Mouse (Mus musculus) embryonic facial prominence, embryonic 14.5 days (tissue): Measurements from ENCODE around the gene Rsph3b. TPM values are rescaled to one million over a fixed set of nuclear protein-coding genes. Genes with fewer than 3 reads are reported as not detected.
"Not testable (repeated sequence)": the region's sequence is repeated elsewhere in the genome, so short reads cannot be mapped to it uniquely, and the experiment has no call there.

Source experiments
- ATAC-seq: fragments of 200-750 bp; cut with Nextera tagmentation; 2 replicates; pipeline ENCODE4 v1.8.0; 2017; ENCODE audit warnings: low read depth, moderate number of reproducible peaks, moderate TSS enrichment
- DNase-seq: peaks from one replicate; pipeline ENCODE4 v3.0.0-alpha.2; 2015; ENCODE audit warnings: low spot score
- H3K27ac ChIP-seq: fragments of 300-500 bp; sonication (generic); replicated peaks from 2 replicates; pipeline ENCODE4 v1.5.1; 2014; ENCODE audit warnings: low read depth, mild to moderate bottlenecking, low read length, moderate library complexity
- H3K27me3 ChIP-seq: fragments of 300-500 bp; sonication (generic); replicated peaks from 2 replicates; pipeline ENCODE4 v1.6.1; 2014; ENCODE audit warnings: low read length; ENCODE audit not compliant: control insufficient read depth, insufficient read depth
- H3K36me3 ChIP-seq: fragments of 300-500 bp; sonication (generic); 2 replicates; pipeline ENCODE4 v1.6.1; 2014; ENCODE audit warnings: low read length, mixed read lengths; ENCODE audit not compliant: control insufficient read depth, insufficient read depth
- H3K4me1 ChIP-seq: fragments of 300-500 bp; sonication (generic); 2 replicates; pipeline ENCODE4 v1.6.1; 2014; ENCODE audit warnings: antibody characterized with exemption, low read length; ENCODE audit not compliant: control insufficient read depth, insufficient read depth
- H3K4me2 ChIP-seq: fragments of 300-500 bp; sonication (generic); 2 replicates; pipeline ENCODE4 v1.6.1; 2014; ENCODE audit warnings: low read depth, mild to moderate bottlenecking, low read length, moderate library complexity, mixed read lengths
- H3K4me3 ChIP-seq: fragments of 300-500 bp; sonication (generic); 2 replicates; pipeline ENCODE4 v1.5.1; 2014; ENCODE audit warnings: low read depth, mild to moderate bottlenecking, low read length
- H3K9ac ChIP-seq: fragments of 300-500 bp; sonication (generic); 2 replicates; pipeline ENCODE4 v1.6.1; 2014; ENCODE audit warnings: low read depth, mild to moderate bottlenecking, low read length, moderate library complexity, mixed read lengths
- H3K9me3 ChIP-seq: fragments of 300-500 bp; sonication (generic); 2 replicates; pipeline ENCODE4 v1.6.1; 2016; ENCODE audit warnings: low read length; ENCODE audit not compliant: control insufficient read depth
- WGBS: fragments of 180-500 bp; shearing (Covaris S2); extraction: QIAGEN DNeasy Blood & Tissue Kit; methylation state at CpG from one replicate; pipeline ENCODE4 v1.1.7; 2014; 5-methylcytosine and 5-hydroxymethylcytosine counted together
- polyA plus RNA-seq: library from polyadenylated mRNA; unstranded; fragments of >200 nt; fragmentation: Nextera tagmentation; extraction: Ambion mirVana; gene quantifications from 2 replicates; pipeline ENCODE4 v1.2.1, GENCODE M21; 2014

Gene Rsph3b
- 43.2 and 44.6 TPM in 2 replicates for polyA plus RNA-seq

DNA sequence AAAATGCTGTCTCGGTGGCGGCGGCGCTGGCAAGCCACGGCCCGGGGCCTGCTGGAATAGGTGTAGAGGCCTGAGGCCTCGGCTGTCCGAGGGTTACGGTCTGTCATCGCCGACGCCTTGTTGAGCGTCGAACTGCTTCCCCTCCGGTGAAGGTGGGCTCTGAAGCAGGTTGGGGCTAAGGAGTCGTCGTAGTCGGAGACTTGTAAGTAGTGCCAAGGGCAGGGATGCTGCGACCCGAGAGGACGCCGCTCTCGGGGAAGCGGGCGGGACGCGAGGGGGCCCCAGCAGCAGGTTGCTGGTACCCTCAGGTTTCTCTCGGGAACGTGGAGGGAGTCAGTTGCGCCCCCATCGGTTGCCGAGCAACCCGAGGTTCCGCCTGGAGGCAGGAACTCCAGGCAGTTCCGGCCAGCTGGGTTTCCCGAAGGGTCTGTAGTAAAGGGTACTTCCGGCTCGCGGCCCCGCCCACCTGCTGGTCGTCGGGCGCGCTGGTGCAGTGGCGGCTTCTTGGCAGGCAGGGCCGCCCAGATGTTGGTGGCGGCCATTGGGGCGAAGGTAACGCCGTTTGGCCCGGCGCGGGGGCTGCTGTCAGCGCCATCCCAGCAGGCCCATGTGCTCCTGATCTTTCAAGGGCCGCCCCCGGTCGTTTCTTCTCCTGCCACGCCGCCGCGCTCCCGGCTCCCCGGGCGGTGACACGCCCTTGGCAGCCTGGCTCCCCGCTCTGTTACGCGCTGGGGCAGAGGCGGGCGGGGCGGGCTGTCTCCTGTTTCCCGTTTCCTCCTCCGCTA is at the start of gene Rsph3b:
Rsph3b (minus strand) TSS at position 699 of the 785 bp plus-strand sequence.
- H3K36me3 ChIP-seq, H3K9me3 ChIP-seq, H3K4me1 ChIP-seq, H3K27me3 ChIP-seq: not testable (repeated sequence)
- ATAC-seq, result peak; percentile 96
- H3K4me3 ChIP-seq, result peak within 1 kb of the TSS; percentile 51
- WGBS, result under 1% methylated on average over 28 of the region's 73 CpGs
- H3K27ac ChIP-seq, result peak within 1 kb of the TSS; percentile 77
- peak within 1 kb of the TSS; percentile 57 for H3K4me2 ChIP-seq
- peak; percentile 94 for DNase-seq
- H3K9ac ChIP-seq, result peak within 1 kb of the TSS; percentile 60

DNA sequence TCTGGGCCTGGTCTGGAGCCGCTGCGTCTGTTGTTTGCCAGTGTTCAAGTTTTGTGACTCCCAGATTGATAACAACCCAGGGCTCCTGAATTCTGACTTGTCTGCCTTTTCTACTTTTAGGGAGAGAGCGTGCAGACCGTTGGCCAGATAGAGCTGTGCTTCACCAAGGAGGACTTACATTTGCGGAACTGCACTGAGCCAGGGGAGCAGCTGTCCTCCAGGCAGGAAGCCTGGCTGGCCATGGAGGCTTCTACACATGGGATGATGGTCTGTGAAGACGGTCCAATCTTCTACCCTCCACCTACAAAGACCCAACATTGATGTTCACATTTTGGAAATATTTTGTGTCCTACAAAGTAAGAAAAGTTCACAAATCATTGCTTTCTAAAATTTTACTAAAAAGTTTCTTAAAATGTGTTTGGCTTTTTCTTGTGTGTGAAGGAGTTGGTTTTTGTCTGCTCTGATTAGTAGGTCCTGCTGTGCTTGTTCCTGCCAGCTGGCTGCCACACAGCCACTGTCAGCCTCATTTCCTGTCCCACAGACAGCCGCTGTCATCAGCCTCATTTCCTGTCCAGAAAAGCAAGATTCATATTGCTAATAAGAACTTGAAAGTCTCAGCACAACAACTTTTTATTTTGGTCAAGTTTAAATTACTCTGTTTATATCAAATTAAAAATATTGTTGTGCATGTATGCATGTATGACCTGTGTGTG is 49.5 kb upstream of the Rsph3b start:
- not testable (repeated sequence) for ATAC-seq, H3K9me3 ChIP-seq, H3K27ac ChIP-seq, H3K27me3 ChIP-seq, H3K9ac ChIP-seq, H3K4me1 ChIP-seq, H3K36me3 ChIP-seq, H3K4me3 ChIP-seq, H3K4me2 ChIP-seq, DNase-seq
- WGBS, result no CpG with 5 or more reads among the region's 7 CpGs

DNA sequence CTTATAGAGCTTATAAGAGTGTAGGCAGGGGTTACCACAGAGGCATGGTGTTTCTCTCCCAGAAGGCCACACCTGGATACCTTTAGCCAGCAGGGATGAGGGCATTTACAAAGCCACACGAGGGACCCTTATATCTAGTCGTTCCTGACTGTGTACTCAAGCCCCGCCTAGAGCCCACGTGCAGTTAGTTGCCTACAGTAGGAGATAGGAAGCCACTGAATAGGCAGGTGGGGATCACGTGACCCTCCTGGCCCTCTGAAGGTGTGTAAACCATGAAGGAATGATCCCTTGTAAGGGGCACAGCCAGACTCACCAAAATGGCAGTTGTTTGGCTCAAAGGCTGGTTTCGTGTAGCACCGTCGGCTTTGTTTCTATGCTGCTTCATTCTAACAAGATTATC is 48.3 kb upstream of the Rsph3b start:
- H3K9ac ChIP-seq, H3K4me1 ChIP-seq, H3K27me3 ChIP-seq, H3K27ac ChIP-seq, H3K4me2 ChIP-seq, DNase-seq, H3K36me3 ChIP-seq, H3K4me3 ChIP-seq, ATAC-seq, H3K9me3 ChIP-seq: not testable (repeated sequence)
- WGBS, result 90% methylated on average over 8 of the region's 8 CpGs

DNA sequence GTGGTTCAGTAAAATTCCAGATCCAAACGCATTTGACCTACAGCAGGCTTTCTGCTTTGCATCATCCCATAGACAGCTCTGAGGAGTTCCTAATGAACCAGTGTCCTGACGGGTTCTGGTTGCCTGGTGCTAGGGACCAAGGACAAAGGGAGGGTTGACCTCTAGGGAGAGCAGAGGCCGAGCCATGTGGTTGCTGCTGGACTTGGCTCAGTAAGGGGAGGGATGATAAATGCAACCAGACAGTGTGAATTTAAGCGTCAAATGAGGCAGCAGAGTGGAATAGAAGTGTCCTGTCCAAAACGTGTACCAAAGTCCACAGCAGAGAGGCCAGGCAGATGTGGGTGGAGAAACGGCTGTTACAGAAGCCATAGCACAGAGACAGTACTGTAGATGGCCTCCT is 47.0 kb upstream of the Rsph3b start:
- H3K4me1 ChIP-seq, H3K27me3 ChIP-seq, H3K9ac ChIP-seq, DNase-seq, H3K4me2 ChIP-seq, H3K9me3 ChIP-seq, H3K27ac ChIP-seq, H3K4me3 ChIP-seq, H3K36me3 ChIP-seq: not testable (repeated sequence)
- no CpG with 5 or more reads among the region's 6 CpGs for WGBS
- peak; percentile 76; the same call in 1 of the 2 replicates for ATAC-seq

DNA sequence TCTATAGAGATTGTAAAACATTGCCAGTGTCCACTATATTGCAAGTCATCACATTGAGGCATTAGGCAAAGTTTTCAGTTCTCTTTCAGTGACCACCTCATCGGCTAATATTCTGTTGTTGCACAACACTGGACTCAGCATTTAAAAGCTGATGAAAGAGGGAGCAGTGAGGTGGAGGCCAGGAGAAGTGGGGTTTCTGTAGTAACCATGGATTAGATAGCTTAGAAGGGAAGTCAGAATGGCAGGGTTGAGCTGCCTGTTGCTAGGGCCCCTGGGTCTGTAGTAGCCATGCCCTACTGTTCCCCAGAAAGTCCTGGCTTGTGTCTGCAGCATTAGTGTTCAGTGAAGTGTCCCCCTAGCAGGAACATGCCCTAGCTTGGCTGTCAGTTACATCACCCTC is 37.6 kb upstream of the Rsph3b start:
- not testable (repeated sequence) for H3K4me1 ChIP-seq, H3K9me3 ChIP-seq, H3K4me2 ChIP-seq, H3K36me3 ChIP-seq, ATAC-seq, H3K9ac ChIP-seq, DNase-seq, H3K4me3 ChIP-seq, H3K27me3 ChIP-seq, H3K27ac ChIP-seq
- WGBS, result 97% methylated on average over 1 of the region's 1 CpGs

DNA sequence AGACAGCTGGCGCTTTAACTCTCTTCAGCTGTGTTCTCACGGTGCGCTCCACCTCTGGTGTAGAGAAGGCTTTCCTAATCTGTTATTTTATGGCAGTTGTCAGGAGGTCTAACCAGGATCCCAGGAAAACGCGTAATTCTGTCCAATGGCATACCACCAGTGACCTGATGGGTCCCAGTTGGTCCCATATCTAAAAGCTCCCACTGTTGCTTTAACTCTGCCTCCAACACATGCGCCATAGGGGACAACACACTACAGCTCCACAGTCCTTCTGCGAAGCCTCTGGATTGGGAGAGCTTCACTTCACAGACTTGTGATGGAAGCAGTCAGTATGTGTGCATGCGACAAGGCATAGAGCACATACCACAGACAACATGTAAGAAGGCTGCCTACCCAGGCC is 31.7 kb upstream of the Rsph3b start:
- not testable (repeated sequence) for H3K4me3 ChIP-seq, H3K36me3 ChIP-seq, H3K9ac ChIP-seq, H3K4me1 ChIP-seq, DNase-seq, H3K27ac ChIP-seq, H3K4me2 ChIP-seq, ATAC-seq, H3K9me3 ChIP-seq, H3K27me3 ChIP-seq
- 89% methylated on average over 5 of the region's 8 CpGs for WGBS

DNA sequence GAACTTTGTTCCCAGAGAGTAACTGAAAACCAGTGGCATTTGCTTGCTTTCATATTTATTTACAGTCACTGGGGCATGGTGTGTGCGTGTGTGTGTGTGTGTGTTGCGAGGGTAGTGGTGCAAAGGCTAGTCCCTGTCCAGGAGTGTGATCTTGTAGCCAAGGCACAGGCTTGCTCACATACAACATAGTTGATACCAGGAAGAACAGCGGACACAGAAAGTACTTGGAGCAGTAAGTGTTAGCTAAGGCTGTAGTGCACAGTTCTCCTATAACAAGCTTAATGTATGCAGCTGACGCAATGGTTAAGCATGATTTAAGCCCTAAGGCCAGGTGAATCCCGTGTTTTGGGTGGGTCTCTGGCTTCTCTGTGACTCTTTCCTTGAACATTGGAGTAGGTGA is 30.9 kb upstream of the Rsph3b start:
- H3K36me3 ChIP-seq, H3K9me3 ChIP-seq, H3K27ac ChIP-seq, H3K4me1 ChIP-seq, ATAC-seq, H3K27me3 ChIP-seq, DNase-seq: not testable (repeated sequence)
- Histone ChIP-seq H3K4me2 (peak overlapping the region; percentile 51), H3K4me3 (peak overlapping the region; percentile 50), H3K9ac (peak overlapping the region; percentile 67; the same call in 1 of the 2 replicates)
- 11% methylated on average over 5 of the region's 5 CpGs for WGBS

DNA sequence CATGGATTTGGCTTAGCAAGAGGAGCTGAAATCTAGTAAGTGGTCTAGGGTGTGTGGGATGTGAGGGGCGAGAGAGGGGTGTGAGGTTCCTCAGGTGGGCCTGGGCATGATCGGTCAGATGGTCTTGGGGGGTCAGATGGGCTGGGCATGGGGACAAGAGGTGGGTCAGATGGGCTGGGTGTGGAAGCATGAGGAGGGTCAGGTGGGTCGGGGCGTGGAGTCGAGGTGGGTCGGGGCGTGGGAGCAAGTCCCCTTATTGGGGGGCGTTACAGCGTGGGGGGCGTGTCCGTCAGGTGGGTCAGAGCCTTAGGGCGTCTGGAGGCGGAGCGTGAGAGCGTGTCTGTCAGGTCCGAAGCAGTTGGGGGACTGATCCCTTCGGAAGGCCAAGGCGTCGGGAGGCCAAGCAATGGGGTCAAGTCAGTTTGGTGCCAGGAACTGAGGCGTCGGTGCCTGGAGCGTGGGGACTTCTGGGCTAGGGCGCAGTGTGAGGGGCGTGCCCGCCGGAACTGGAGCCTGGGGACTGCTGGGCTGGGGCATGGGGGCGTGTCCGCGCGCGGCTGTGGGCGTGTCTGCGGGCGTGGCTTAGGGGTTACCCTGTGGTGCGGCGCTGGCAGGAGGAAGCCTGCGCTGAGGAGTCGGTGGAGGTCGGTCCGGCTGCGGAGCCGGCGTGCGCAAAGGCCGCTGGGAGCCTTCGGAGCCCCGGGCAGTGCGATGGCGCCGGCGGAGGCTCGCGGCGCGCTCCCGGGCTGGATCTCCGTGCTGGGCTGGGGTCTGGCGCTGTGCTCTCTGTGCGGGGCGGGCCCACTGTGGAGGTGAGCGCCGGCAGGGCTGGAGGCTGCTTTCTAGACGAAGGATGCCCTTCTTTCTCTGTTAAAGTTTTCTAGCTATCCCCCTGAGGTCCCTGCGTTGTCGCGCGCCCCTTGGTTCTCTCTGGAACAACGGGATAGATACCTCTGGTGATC is 30.1 kb upstream of the Rsph3b start, which contains the start of gene Gm49721:
Gm49721 (plus strand) TSS at position 618 of the 962 bp plus-strand sequence.
- H3K27ac ChIP-seq, H3K9me3 ChIP-seq, H3K36me3 ChIP-seq, H3K27me3 ChIP-seq, H3K4me1 ChIP-seq: not testable (repeated sequence)
- 0% methylated on average over 14 of the region's 68 CpGs for WGBS
- Histone ChIP-seq H3K9ac (peak within 1 kb of the TSS; percentile 67), H3K4me3 (peak within 1 kb of the TSS; percentile 50), H3K4me2 (peak within 1 kb of the TSS; percentile 51)
- ATAC-seq (peak; percentile 98), DNase-seq (peak; percentile 7)
